Mouse (Mus musculus): ENCODE measurements at regions not wholly inside any gene's neighbourhood (a gene's known extent, or its start where the extent isn't known, plus 50 kb on each side); places are given as distances from the start of the nearest gene placed in this dataset.
"Not testable (repeated sequence)": the region's sequence is repeated elsewhere in the genome, so short reads cannot be mapped to it uniquely, and the experiment has no call there.

- ATAC-seq (ENCODE audit: low FRiP score) (no peak), DNase-seq (ENCODE audit: low spot score) (no peak)
- H3K4me2 ChIP-seq (ENCODE audit: low read depth, low read length, poor library complexity, severe bottlenecking) = no peak overlapping the region
- no peak for TF ChIP-seq CTCF (IDR thresholded peaks at IDR 0.05)
- H3K27ac ChIP-seq (ENCODE audit: low read depth, low read length) = no peak overlapping the region
- H3K4me3 ChIP-seq (ENCODE audit: low read depth, low read length) = no peak overlapping the region
- H3K27me3 ChIP-seq (ENCODE audit: insufficient read depth, low read length) = no peaks in the 10 kb centered on the region
- H3K36me3 ChIP-seq (ENCODE audit: insufficient read depth, low read length) = no peaks in the 10 kb centered on the region
- WGBS = 42% methylated on average over 3 of the region's 3 CpGs
- H3K4me1 ChIP-seq (ENCODE audit: insufficient read depth, low read length) = no peaks in the 10 kb centered on the region
- no peaks in the 10 kb centered on the region for H3K9me3 ChIP-seq (ENCODE audit: low read length)
- no peak overlapping the region for H3K9ac ChIP-seq (replicated peaks; ENCODE audit: low read length, poor library complexity, severe bottlenecking)
These were observed 250.7 kb downstream of the Bmp2 start for GRCm38 (mm10) chr2:133802666-133803065.

GRCm38 (mm10) chr2:133821418-133821817 lies 269.5 kb downstream of the Bmp2 start:
- whole genome bisulfite sequencing = 80% methylated on average over 4 of the region's 4 CpGs
- Histone ChIP-seq H3K36me3 (ENCODE audit: insufficient read depth, low read length) (no peaks in the 10 kb centered on the region), H3K4me2 (ENCODE audit: low read depth, low read length, poor library complexity, severe bottlenecking) (no peak overlapping the region), H3K27me3 (ENCODE audit: insufficient read depth, low read length) (no peaks in the 10 kb centered on the region), H3K9ac (replicated peaks; ENCODE audit: low read length, poor library complexity, severe bottlenecking) (no peak overlapping the region), H3K4me3 (ENCODE audit: low read depth, low read length) (no peak overlapping the region), H3K27ac (ENCODE audit: low read depth, low read length) (no peak overlapping the region), H3K4me1 (ENCODE audit: insufficient read depth, low read length) (no peaks in the 10 kb centered on the region), H3K9me3 (ENCODE audit: low read length) (no peaks in the 10 kb centered on the region)
- no peak for TF ChIP-seq CTCF (IDR thresholded peaks at IDR 0.05)
- ATAC-seq (ENCODE audit: low FRiP score) (no peak), DNase-seq (ENCODE audit: low spot score) (no peak)

GRCm38 (mm10) chr2:133829406-133829805 lies 277.4 kb downstream of the Bmp2 start:
- WGBS = 82% methylated on average over 1 of the region's 1 CpGs
- DNase-seq (ENCODE audit: low spot score) (no peak), ATAC-seq (ENCODE audit: low FRiP score) (no peak)
- TF ChIP-seq CTCF (IDR thresholded peaks at IDR 0.05) = no peak
- Histone ChIP-seq H3K9ac (replicated peaks; ENCODE audit: low read length, poor library complexity, severe bottlenecking) (no peak overlapping the region), H3K36me3 (ENCODE audit: insufficient read depth, low read length) (no peaks in the 10 kb centered on the region), H3K27me3 (ENCODE audit: insufficient read depth, low read length) (no peaks in the 10 kb centered on the region), H3K4me2 (ENCODE audit: low read depth, low read length, poor library complexity, severe bottlenecking) (no peak overlapping the region), H3K9me3 (ENCODE audit: low read length) (no peaks in the 10 kb centered on the region), H3K4me3 (ENCODE audit: low read depth, low read length) (no peak overlapping the region), H3K27ac (ENCODE audit: low read depth, low read length) (no peak overlapping the region), H3K4me1 (ENCODE audit: insufficient read depth, low read length) (no peaks in the 10 kb centered on the region)

DNA sequence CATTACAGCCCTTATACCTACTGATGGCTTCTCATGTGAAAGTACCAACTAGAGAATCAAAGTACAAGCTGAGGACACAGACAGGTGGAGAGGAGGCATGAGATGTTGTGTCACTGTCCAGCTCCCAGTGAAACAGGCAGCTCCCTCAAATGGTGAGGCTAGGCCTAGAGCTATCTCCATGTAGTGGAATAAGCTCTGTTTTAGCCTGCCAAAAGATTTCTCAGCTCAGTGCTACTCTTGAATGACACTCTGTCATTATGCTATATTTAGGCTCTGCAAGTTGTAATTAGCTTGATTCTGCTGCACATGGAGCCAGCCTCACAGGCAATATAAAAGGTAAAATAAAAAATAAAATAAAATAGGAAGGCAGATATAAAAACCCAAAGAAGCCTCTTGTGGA lies 298.5 kb downstream of the Bmp2 start:
- no peak overlapping the region for H3K4me3 ChIP-seq (ENCODE audit: low read depth, low read length)
- H3K4me2 ChIP-seq (ENCODE audit: low read depth, low read length, poor library complexity, severe bottlenecking) = no peak overlapping the region
- no peak for TF ChIP-seq CTCF (IDR thresholded peaks at IDR 0.05)
- ATAC-seq (ENCODE audit: low FRiP score) = no peak
- no peak for DNase-seq (ENCODE audit: low spot score)
- H3K27ac ChIP-seq (ENCODE audit: low read depth, low read length) = no peak overlapping the region
- H3K9me3 ChIP-seq (ENCODE audit: low read length) = no peaks in the 10 kb centered on the region
- no peaks in the 10 kb centered on the region for H3K4me1 ChIP-seq (ENCODE audit: insufficient read depth, low read length)
- H3K36me3 ChIP-seq (ENCODE audit: insufficient read depth, low read length) = no peaks in the 10 kb centered on the region
- no peaks in the 10 kb centered on the region for H3K27me3 ChIP-seq (ENCODE audit: insufficient read depth, low read length)
- no peak overlapping the region for H3K9ac ChIP-seq (replicated peaks; ENCODE audit: low read length, poor library complexity, severe bottlenecking)

GRCm38 (mm10) chr2:133874982-133875381 lies 323.0 kb downstream of the Bmp2 start:
- not testable (repeated sequence) for H3K36me3 ChIP-seq (ENCODE audit: insufficient read depth, low read length); H3K27ac ChIP-seq (ENCODE audit: low read depth, low read length); H3K9me3 ChIP-seq (ENCODE audit: low read length); H3K27me3 ChIP-seq (ENCODE audit: insufficient read depth, low read length); H3K4me3 ChIP-seq (ENCODE audit: low read depth, low read length); H3K9ac ChIP-seq (replicated peaks; ENCODE audit: low read length, poor library complexity, severe bottlenecking); H3K4me2 ChIP-seq (ENCODE audit: low read depth, low read length, poor library complexity, severe bottlenecking); ATAC-seq (ENCODE audit: low FRiP score); H3K4me1 ChIP-seq (ENCODE audit: insufficient read depth, low read length); DNase-seq (ENCODE audit: low spot score)
- 86% methylated on average over 8 of the region's 8 CpGs for WGBS

DNA sequence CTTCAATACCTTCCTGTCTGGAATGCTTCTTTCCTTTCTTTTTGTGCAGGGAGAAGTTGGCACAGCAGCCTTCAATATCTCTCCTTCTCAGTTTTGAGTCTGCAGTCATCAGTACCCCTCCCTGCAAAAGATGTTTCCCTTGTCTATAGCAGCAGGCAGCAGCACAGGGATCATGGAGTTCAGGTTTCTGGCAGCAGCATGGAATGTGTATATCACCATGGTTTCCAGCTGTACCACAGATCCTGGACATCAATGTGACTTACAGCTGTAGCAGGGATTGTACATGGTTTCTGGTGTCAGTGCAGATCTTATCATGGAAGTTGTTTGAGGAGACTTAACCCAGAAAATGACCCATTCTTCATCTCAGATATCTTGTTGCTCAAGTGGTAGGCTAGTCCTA lies 331.7 kb downstream of the Bmp2 start:
- Histone ChIP-seq H3K9ac (replicated peaks; ENCODE audit: low read length, poor library complexity, severe bottlenecking) (no peak overlapping the region), H3K4me3 (ENCODE audit: low read depth, low read length) (no peak overlapping the region), H3K36me3 (ENCODE audit: insufficient read depth, low read length) (no peaks in the 10 kb centered on the region), H3K9me3 (ENCODE audit: low read length) (no peaks in the 10 kb centered on the region), H3K4me1 (ENCODE audit: insufficient read depth, low read length) (no peaks in the 10 kb centered on the region), H3K27ac (ENCODE audit: low read depth, low read length) (no peak overlapping the region), H3K27me3 (ENCODE audit: insufficient read depth, low read length) (no peaks in the 10 kb centered on the region), H3K4me2 (ENCODE audit: low read depth, low read length, poor library complexity, severe bottlenecking) (no peak overlapping the region)
- ATAC-seq (ENCODE audit: low FRiP score) (no peak), DNase-seq (ENCODE audit: low spot score) (no peak)
- no peak for TF ChIP-seq CTCF (IDR thresholded peaks at IDR 0.05)

- Histone ChIP-seq H3K4me2 (ENCODE audit: low read depth, low read length, poor library complexity, severe bottlenecking) (no peak overlapping the region), H3K4me1 (ENCODE audit: insufficient read depth, low read length) (no peaks in the 10 kb centered on the region), H3K36me3 (ENCODE audit: insufficient read depth, low read length) (no peaks in the 10 kb centered on the region), H3K27ac (ENCODE audit: low read depth, low read length) (no peak overlapping the region), H3K9me3 (ENCODE audit: low read length) (no peaks in the 10 kb centered on the region), H3K27me3 (ENCODE audit: insufficient read depth, low read length) (no peaks in the 10 kb centered on the region), H3K9ac (replicated peaks; ENCODE audit: low read length, poor library complexity, severe bottlenecking) (no peak overlapping the region), H3K4me3 (ENCODE audit: low read depth, low read length) (no peak overlapping the region)
- ATAC-seq (ENCODE audit: low FRiP score) (no peak), DNase-seq (ENCODE audit: low spot score) (no peak)
- WGBS = 80% methylated on average over 6 of the region's 6 CpGs
- TF ChIP-seq CTCF (IDR thresholded peaks at IDR 0.05) = no peak
These were observed 354.3 kb downstream of the Bmp2 start for GRCm38 (mm10) chr2:133906269-133906668.

All from midbrain, postnatal 0 days (tissue).